Mouse (Mus musculus): ENCODE results near the gene Alg3. TPM values are rescaled to one million over a fixed set of nuclear protein-coding genes. Genes with fewer than 3 reads are reported as not detected.

Gene Alg3
- total and polyA plus RNA-seq, 2 experiments from 2014 or later = 32.7 to 38.2 TPM

DNA sequence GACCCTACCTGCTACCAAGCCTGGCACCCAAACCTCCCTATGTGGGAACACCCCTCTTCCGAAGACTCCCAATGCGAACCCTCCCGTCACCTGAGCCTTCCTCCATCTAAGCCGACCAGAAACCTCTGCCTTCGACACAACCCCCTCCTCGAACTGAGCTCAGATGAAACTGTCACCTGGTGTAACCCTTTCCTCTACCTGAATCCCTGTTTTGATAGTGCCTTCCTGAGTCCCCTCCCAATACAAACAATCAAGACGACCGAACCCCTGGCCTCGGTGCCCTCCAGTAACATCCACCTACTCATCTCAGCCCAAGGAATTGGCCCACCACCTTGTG is 8.8 kb upstream of the Alg3 start:
- no peak for ATAC-seq (ENCODE audit: low FRiP score)
- H3K27ac ChIP-seq (ENCODE audit: low read depth, low read length) = peak overlapping the region; percentile 97

DNA sequence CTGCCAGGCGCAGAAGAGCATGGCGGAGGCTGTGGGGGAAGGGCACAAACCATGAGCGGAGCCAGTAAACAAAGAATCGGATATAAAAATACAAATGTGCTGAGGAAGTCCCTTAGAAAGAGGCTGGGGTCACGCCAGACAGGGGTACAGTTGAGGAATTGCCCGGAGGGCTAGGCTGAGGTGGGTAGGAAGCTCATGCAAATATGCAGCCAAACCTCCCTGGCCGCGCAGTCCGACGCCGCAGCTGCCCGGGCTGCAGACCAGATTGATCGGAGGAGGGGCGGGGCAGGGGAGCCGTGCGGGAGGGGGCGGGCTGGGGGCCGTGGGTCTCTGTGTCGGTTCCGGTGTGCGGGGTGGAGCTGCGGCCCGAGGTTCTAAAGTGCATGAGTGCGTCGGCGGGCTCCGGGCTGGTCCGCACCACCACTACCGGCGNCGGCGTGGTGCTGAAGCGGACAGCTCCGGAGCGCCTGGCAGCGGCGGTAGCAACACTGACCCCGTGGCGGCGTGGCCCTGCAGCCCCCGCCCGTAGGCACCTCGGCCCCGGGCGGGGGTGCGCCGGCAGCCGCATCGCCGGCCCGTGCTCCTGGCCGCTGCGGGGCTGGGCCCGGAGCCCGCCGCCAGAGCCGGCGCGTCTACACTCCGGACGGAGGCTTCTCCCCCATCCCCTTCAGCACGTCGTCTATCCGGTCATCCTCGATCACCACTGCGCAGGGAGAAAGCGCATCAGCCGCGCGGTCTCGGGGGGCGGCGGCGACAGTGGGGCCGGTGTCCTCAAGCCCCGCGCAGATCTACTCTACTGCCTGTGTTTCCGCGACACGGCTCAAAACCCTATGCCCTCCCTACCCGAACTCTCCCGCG is 8.2 kb upstream of the Alg3 start:
- Histone ChIP-seq H3K4me3 (ENCODE audit: low read depth, low read length) (peak overlapping the region; percentile 69), H3K9me3 (ENCODE audit: low read length) (no peaks in the 10 kb centered on the region), H3K27me3 (ENCODE audit: insufficient read depth, low read length) (no peaks in the 10 kb centered on the region), H3K36me3 (ENCODE audit: insufficient read depth, low read length) (0 out of 2 replicates have a peak, but pooled peaks cover 8% of the 10 kb centered on the region), H3K4me2 (ENCODE audit: low read depth, low read length, poor library complexity, severe bottlenecking) (peak overlapping the region; percentile 90), H3K27ac (ENCODE audit: low read depth, low read length) (peak overlapping the region; percentile 97), H3K9ac (replicated peaks; ENCODE audit: low read length, poor library complexity, severe bottlenecking) (peak overlapping the region; percentile 80), H3K4me1 (ENCODE audit: insufficient read depth, low read length) (peaks cover 6% of the 10 kb centered on the region; the same call in 1 of the 2 replicates)
- no peak for TF ChIP-seq CTCF (IDR thresholded peaks at IDR 0.05)
- DNase-seq (ENCODE audit: low spot score) (peak; percentile 40), ATAC-seq (ENCODE audit: low FRiP score) (peak; percentile 14)
- 1% methylated on average over 67 of the region's 83 CpGs for WGBS

More for the DNA sequence above, 8.8 kb upstream of the Alg3 start:
- no peaks in the 10 kb centered on the region for H3K27me3 ChIP-seq (ENCODE audit: insufficient read depth, low read length)
- WGBS = 1% methylated on average over 9 of the region's 9 CpGs
- peak overlapping the region; percentile 80 for H3K9ac ChIP-seq (replicated peaks; ENCODE audit: low read length, poor library complexity, severe bottlenecking)
- H3K4me3 ChIP-seq (ENCODE audit: low read depth, low read length) = peak overlapping the region; percentile 69
- no peaks in the 10 kb centered on the region for H3K9me3 ChIP-seq (ENCODE audit: low read length)
- peak overlapping the region; percentile 90 for H3K4me2 ChIP-seq (ENCODE audit: low read depth, low read length, poor library complexity, severe bottlenecking)
- no peak for TF ChIP-seq CTCF (IDR thresholded peaks at IDR 0.05)
- DNase-seq (ENCODE audit: low spot score) = peak; percentile 32
- H3K4me1 ChIP-seq (ENCODE audit: insufficient read depth, low read length) = peaks cover 6% of the 10 kb centered on the region; the same call in 1 of the 2 replicates
- H3K36me3 ChIP-seq (ENCODE audit: insufficient read depth, low read length) = 0 out of 2 replicates have a peak, but pooled peaks cover 8% of the 10 kb centered on the region

- Histone ChIP-seq H3K36me3 (ENCODE audit: insufficient read depth, low read length) (peaks cover 25% of the 10 kb centered on the region), H3K4me3 (ENCODE audit: low read depth, low read length) (peak overlapping the region; percentile 57), H3K9ac (replicated peaks; ENCODE audit: low read length, poor library complexity, severe bottlenecking) (peak overlapping the region; percentile 82), H3K4me1 (ENCODE audit: insufficient read depth, low read length) (peaks cover 2% of the 10 kb centered on the region; the same call in 1 of the 2 replicates), H3K27ac (ENCODE audit: low read depth, low read length) (peak overlapping the region; percentile 83), H3K9me3 (ENCODE audit: low read length) (no peaks in the 10 kb centered on the region), H3K27me3 (ENCODE audit: insufficient read depth, low read length) (no peaks in the 10 kb centered on the region), H3K4me2 (ENCODE audit: low read depth, low read length, poor library complexity, severe bottlenecking) (peak overlapping the region; percentile 88)
- ATAC-seq (ENCODE audit: low FRiP score) (peak; percentile 80), DNase-seq (ENCODE audit: low spot score) (peak; percentile 88)
- TF ChIP-seq CTCF (IDR thresholded peaks at IDR 0.05) = no peak
- under 1% methylated on average over 28 of the region's 28 CpGs for WGBS
These were observed 806 bp downstream of the Alg3 start for GRCm38 (mm10) chr16:20610501-20611356.

- Histone ChIP-seq H3K9ac (replicated peaks; ENCODE audit: low read length, poor library complexity, severe bottlenecking) (no peak overlapping the region), H3K27ac (ENCODE audit: low read depth, low read length) (no peak overlapping the region), H3K27me3 (ENCODE audit: insufficient read depth, low read length) (no peaks in the 10 kb centered on the region), H3K36me3 (ENCODE audit: insufficient read depth, low read length) (peaks cover 48% of the 10 kb centered on the region), H3K4me2 (ENCODE audit: low read depth, low read length, poor library complexity, severe bottlenecking) (no peak overlapping the region), H3K4me1 (ENCODE audit: insufficient read depth, low read length) (peaks cover under 1% of the 10 kb centered on the region; the same call in 1 of the 2 replicates), H3K9me3 (ENCODE audit: low read length) (no peaks in the 10 kb centered on the region), H3K4me3 (ENCODE audit: low read depth, low read length) (no peak overlapping the region)
- DNase-seq (ENCODE audit: low spot score) (peak; percentile 25), ATAC-seq (ENCODE audit: low FRiP score) (no peak)
- WGBS = 59% methylated on average over 9 of the region's 9 CpGs
- no peak for TF ChIP-seq CTCF (IDR thresholded peaks at IDR 0.05)
These were observed 6.8 kb downstream of the Alg3 start for GRCm38 (mm10) chr16:20604705-20605104.

DNA sequence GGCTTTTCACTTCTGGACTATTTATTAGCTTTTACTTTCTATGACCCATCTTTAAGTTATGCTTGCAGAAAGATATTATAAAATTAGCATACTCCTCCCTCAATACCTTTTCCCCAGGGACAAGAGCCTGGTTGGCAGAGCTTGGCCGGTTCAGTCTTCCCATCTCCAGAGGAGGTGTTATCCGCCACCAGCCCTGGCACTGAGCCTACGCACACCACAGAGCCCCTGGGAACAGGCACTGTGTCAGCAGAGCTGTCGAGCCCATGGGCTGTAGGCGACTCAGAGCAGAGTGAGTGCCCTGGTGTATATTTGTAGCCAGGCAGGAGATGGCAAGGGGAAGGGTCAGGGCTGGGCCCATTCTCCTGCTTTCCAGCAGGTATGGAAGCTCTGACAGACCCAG is 11.0 kb downstream of the Alg3 start:
- no peak overlapping the region for H3K4me2 ChIP-seq (ENCODE audit: low read depth, low read length, poor library complexity, severe bottlenecking)
- no peak overlapping the region for H3K9ac ChIP-seq (replicated peaks; ENCODE audit: low read length, poor library complexity, severe bottlenecking)
- ATAC-seq (ENCODE audit: low FRiP score) (no peak), DNase-seq (ENCODE audit: low spot score) (no peak)
- no peak overlapping the region for H3K4me3 ChIP-seq (ENCODE audit: low read depth, low read length)
- H3K4me1 ChIP-seq (ENCODE audit: insufficient read depth, low read length) = no peaks in the 10 kb centered on the region
- no peaks in the 10 kb centered on the region for H3K9me3 ChIP-seq (ENCODE audit: low read length)
- H3K36me3 ChIP-seq (ENCODE audit: insufficient read depth, low read length) = peaks cover 27% of the 10 kb centered on the region
- no peak overlapping the region for H3K27ac ChIP-seq (ENCODE audit: low read depth, low read length)
- no peak for TF ChIP-seq CTCF (IDR thresholded peaks at IDR 0.05)
- 54% methylated on average over 5 of the region's 5 CpGs for WGBS
- H3K27me3 ChIP-seq (ENCODE audit: insufficient read depth, low read length) = no peaks in the 10 kb centered on the region
